Mouse (Mus musculus) 416B (cell line): Measurements from ENCODE around the gene Rnf181.

Experiments used
- DNase-seq: peaks from one replicate; pipeline ENCODE4 v3.0.0; 2011; ENCODE audit warnings: low read depth

Gene Rnf181

GRCm38 (mm10) chr6:72366844-72367443 is at the start of gene Rnf181:
Rnf181 (minus strand) TSS chr6:72366956.
- DNase-seq, result no peak

GRCm38 (mm10) chr6:72415964-72416772 is 49.4 kb upstream of the Rnf181 start:
- no peak for DNase-seq

- DNase-seq, result peak; percentile 40
These were observed 48.4 kb upstream of the Rnf181 start for GRCm38 (mm10) chr6:72415181-72415580.

DNA sequence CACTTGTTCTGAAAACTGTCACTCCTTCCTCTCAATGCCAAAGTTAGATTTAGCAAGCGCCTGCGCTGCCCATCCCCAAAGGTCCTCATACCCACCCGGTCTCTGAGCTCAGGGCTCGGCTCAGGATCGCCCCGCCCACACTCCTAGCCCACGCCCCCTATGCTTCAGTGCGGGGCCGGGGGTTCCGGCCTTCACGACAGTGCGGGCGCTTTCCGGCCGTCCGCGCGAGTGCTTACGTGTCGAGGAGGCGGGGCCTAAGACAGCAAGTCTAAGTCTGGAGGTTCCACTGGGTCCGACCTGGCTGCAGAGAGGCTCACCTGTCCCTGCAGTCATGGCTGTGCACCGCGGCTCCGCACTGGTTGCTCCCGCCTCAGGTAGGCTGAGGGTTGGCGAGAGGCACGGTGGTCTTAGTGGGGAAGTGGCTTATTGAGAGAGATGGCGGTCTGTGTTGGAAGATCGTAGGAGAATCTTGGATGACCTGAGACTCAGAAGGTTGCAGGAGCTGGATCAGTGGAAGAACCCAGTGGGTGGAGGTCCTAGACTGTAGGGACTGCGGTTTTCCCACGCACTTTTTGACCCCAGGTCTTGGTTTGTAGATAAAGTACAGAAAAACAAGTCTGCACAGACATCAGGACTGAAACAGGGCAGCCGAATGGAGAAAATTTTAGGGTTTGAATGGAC is 47.5 kb upstream of the Rnf181 start, which contains the start of gene Ggcx:
Ggcx (plus strand) TSS at position 233 of the 681 bp plus-strand sequence.
- DNase-seq, result peak; percentile 95

GRCm38 (mm10) chr6:72410518-72410917 is 43.8 kb upstream of the Rnf181 start:
- DNase-seq, result peak; percentile 54

GRCm38 (mm10) chr6:72410003-72410402 is 43.2 kb upstream of the Rnf181 start:
- DNase-seq, result peak; percentile 56

- peak; percentile 74 for DNase-seq
These were observed 42.8 kb upstream of the Rnf181 start for GRCm38 (mm10) chr6:72409567-72409966.

DNA sequence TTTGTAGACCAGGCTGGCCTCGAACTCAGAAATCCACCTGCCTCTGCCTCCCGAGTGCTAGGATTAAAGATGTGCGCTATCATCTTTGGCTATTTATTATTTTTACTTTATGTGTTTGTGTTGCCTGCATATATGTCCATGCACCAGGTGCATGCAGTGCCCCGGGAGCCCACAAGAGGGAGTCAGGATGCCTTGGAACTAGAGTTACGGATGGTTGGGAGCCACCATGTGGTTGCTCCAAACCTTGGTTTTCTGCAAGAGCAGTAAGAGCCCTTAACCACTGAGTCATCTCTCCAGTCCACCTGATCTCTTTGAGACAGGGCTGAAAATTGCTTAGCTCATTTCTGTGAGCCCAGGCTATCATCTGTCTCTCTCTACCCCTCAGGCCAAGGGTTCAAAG is 40.4 kb upstream of the Rnf181 start:
- DNase-seq, result peak; percentile 96

- DNase-seq, result no peak
These were observed 38.6 kb upstream of the Rnf181 start for GRCm38 (mm10) chr6:72405356-72405755.

DNA sequence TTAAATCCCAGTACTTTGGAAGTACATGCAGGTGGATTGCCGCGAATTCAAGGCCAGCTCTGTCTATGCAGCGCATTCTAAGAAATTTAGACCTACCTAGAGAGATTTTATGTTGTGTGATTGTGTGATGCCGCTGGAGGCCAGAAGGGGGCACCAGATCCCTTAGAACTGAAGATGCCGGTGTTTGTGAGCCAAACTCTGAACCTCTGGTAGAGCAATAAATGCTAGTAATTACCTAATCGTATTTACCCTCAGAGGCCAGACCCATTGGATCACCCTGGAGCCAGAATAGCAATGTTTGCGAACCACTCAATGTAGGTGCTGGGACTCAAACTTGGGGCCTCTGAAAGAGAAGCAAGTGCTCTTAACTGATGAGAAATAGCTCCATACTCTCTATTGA is 35.1 kb upstream of the Rnf181 start:
- DNase-seq, result peak; percentile 88

GRCm38 (mm10) chr6:72399967-72400366 is 33.2 kb upstream of the Rnf181 start:
- no peak for DNase-seq

GRCm38 (mm10) chr6:72396837-72397251 is 30.1 kb upstream of the Rnf181 start:
- peak; percentile 67 for DNase-seq

- no peak for DNase-seq
These were observed 25.6 kb upstream of the Rnf181 start for GRCm38 (mm10) chr6:72392341-72392740.

- peak; percentile 89 for DNase-seq
These were observed 24.2 kb upstream of the Rnf181 start for GRCm38 (mm10) chr6:72390795-72391521.

DNA sequence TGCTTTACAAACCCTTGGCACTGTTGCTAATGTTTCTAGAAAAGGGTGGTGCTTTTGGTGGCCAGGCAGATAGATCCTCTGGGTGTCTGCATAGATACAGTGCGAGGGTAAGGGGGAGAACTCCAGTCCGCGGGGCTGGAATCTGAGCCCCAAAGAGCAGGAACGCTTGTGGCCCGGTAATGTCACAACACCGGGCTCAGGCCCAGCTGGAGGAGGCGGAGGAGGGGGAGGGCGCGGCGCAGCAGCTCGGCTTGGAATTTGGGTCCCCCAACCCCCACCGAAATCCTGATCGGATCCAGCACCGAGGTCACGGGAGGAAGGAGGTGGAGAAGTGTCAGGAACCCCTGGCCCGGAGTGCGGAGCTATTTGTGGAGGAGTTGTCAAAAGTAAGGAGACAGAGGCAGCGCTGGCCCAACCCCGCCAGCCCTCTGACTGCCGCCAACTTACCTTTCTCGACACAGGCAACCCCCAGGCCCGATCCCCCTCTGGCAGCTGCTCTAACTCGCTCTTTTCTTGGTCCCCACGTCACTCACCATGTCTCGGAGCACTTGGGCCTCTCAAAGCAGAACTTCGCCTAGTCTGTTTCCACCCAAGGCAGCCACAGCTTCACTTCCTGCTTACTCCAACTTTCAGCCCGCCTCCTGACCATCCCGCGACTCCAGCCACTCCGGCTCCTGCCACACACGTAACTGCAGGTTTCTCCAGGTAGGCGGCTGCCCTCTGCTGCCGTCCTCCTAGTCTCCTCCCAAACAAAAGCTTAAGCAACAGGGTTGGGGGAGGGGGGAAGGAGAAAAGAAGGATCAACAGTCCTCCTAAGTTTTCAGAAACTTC is 23.4 kb upstream of the Rnf181 start, which contains the start of gene Vamp8:
Vamp8 (minus strand) TSS at position 763 of the 831 bp plus-strand sequence.
- peak; percentile 87 for DNase-seq

- peak; percentile 99 for DNase-seq
These were observed 22.8 kb upstream of the Rnf181 start for GRCm38 (mm10) chr6:72389471-72389940.

DNA sequence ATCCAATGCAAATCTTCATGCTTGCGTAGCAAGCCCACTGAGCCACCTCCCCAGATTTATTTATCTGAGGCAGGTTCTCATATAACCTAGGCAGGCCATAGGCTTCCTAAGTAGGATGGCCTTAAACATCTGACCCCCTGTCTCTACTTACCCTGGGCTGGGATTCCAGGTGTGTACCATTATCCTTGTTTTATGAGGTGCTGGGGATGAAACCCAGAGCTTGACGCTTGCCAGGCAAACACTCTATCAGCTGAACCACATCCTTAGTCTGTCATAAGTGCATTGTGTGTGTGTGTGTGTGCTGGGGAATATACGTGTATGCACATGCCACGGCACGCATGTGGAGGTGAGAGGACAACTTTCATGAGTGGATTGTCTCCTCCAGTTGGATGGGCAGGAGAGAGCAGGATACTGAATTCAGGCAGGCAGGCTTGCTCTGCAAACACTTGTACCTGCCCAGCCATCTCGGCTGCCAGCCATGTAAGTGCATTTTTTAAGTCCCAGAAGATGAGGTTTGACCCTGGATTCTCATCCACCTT is 22.1 kb upstream of the Rnf181 start:
- DNase-seq, result no peak

- no peak for DNase-seq
These were observed 21.5 kb upstream of the Rnf181 start for GRCm38 (mm10) chr6:72388266-72388665.

DNA sequence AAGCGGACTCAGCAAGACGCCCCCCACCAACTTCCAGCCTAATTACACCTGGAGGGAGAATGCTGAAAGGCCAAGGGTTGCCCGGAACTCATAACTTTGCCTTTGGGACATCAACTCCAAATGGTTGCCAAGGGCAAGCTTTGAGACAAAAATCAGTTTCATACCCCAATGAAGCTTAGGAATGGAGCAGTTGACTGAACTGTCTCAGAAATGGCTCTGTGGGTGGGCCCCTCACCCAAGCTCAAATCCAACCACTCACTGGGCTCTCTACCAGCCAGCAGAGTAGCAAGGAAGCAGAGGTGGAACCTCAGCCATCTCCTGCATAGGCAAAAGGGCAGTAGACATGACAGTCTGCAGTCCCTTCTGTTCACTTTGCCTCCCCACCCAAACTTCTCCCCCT is 21.1 kb upstream of the Rnf181 start:
- no peak for DNase-seq

DNA sequence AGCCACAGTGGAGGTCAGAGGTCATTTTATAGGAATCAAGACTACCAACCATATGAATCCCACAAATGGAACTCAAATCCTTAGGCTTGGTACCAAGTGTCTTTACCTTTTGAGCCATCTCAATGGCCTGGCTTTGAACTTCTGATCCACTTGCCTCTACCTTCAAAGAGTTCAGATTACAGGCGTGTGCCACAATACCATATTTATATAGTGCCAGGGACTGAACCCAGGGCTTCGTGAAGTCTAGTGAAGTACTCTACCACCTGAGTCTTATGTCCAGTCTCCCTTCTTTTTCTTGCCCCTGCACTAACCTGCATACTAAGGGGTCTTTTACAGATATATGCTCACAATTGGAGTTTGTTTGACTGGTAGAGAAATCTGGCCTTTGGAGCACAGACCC is 19.8 kb upstream of the Rnf181 start:
- DNase-seq, result no peak

GRCm38 (mm10) chr6:72385258-72385657 is 18.5 kb upstream of the Rnf181 start:
- DNase-seq, result no peak
